Mouse (Mus musculus): Measurements from ENCODE around the gene Hist1h2bk. TPM values are rescaled to one million over a fixed set of nuclear protein-coding genes. Genes with fewer than 3 reads are reported as not detected.
"Not testable (repeated sequence)": the region's sequence is repeated elsewhere in the genome, so short reads cannot be mapped to it uniquely, and the experiment has no call there.

The Hist1h2bk gene
- polyA plus RNA-seq, 1 experiment from 2014 or later = 3.9 TPM

- no peak overlapping the region for H3K27ac ChIP-seq (ENCODE audit: low read depth, low read length)
- H3K27me3 ChIP-seq (ENCODE audit: control insufficient read depth, insufficient read depth, low read length) = no peaks in the 10 kb centered on the region
- H3K4me2 ChIP-seq = no peak overlapping the region
- no peak for ATAC-seq (replicated peaks; ENCODE audit: insufficient number of reproducible peaks, low FRiP score, low TSS enrichment)
- WGBS (ENCODE audit: insufficient replicate concordance) = 81% methylated on average over 2 of the region's 2 CpGs
- H3K4me1 ChIP-seq (ENCODE audit: control insufficient read depth, insufficient read depth, low read length) = 0 out of 2 replicates have a peak, but pooled peaks cover 3% of the 10 kb centered on the region
- no peaks in the 10 kb centered on the region for H3K9me3 ChIP-seq (replicated peaks; ENCODE audit: control insufficient read depth, low read length)
- no peaks in the 10 kb centered on the region for H3K36me3 ChIP-seq (ENCODE audit: control insufficient read depth, insufficient read depth, low read length)
- no peak overlapping the region for H3K4me3 ChIP-seq (ENCODE audit: low read depth, low read length)
- H3K9ac ChIP-seq (ENCODE audit: low read depth, low read length) = no peak overlapping the region
Observed at GRCm38 (mm10) chr13:22049041-22049440, 13.4 kb downstream of the Hist1h2bk start.

GRCm38 (mm10) chr13:22049737-22050440, 14.2 kb downstream of the Hist1h2bk start:
- no peaks in the 10 kb centered on the region for H3K9me3 ChIP-seq (replicated peaks; ENCODE audit: control insufficient read depth, low read length)
- peak overlapping the region; percentile 60 for H3K4me3 ChIP-seq (ENCODE audit: low read depth, low read length)
- 0 out of 2 replicates have a peak, but pooled peaks have one; percentile 5 for ATAC-seq (replicated peaks; ENCODE audit: insufficient number of reproducible peaks, low FRiP score, low TSS enrichment)
- no peaks in the 10 kb centered on the region for H3K36me3 ChIP-seq (ENCODE audit: control insufficient read depth, insufficient read depth, low read length)
- 0 out of 2 replicates have a peak, but pooled peaks cover 3% of the 10 kb centered on the region for H3K4me1 ChIP-seq (ENCODE audit: control insufficient read depth, insufficient read depth, low read length)
- peak overlapping the region; percentile 74 for H3K4me2 ChIP-seq
- peak overlapping the region; percentile 85 for H3K27ac ChIP-seq (ENCODE audit: low read depth, low read length)
- peak overlapping the region; percentile 49; the same call in 1 of the 2 replicates for H3K9ac ChIP-seq (ENCODE audit: low read depth, low read length)
- no peaks in the 10 kb centered on the region for H3K27me3 ChIP-seq (ENCODE audit: control insufficient read depth, insufficient read depth, low read length)
- WGBS (ENCODE audit: insufficient replicate concordance) = 1% methylated on average over 14 of the region's 14 CpGs

GRCm38 (mm10) chr13:22050591-22051522, 15.2 kb downstream of the Hist1h2bk start:
- 0 out of 2 replicates have a peak, but pooled peaks cover 3% of the 10 kb centered on the region for H3K4me1 ChIP-seq (ENCODE audit: control insufficient read depth, insufficient read depth, low read length)
- H3K9ac ChIP-seq (ENCODE audit: low read depth, low read length) = peak overlapping the region; percentile 76
- H3K27me3 ChIP-seq (ENCODE audit: control insufficient read depth, insufficient read depth, low read length) = no peaks in the 10 kb centered on the region
- H3K4me3 ChIP-seq (ENCODE audit: low read depth, low read length) = peak overlapping the region; percentile 60
- no peaks in the 10 kb centered on the region for H3K9me3 ChIP-seq (replicated peaks; ENCODE audit: control insufficient read depth, low read length)
- under 1% methylated on average over 52 of the region's 52 CpGs for WGBS (ENCODE audit: insufficient replicate concordance)
- no peaks in the 10 kb centered on the region for H3K36me3 ChIP-seq (ENCODE audit: control insufficient read depth, insufficient read depth, low read length)
- peak overlapping the region; percentile 85 for H3K27ac ChIP-seq (ENCODE audit: low read depth, low read length)
- ATAC-seq (replicated peaks; ENCODE audit: insufficient number of reproducible peaks, low FRiP score, low TSS enrichment) = peak; percentile 96
- peak overlapping the region; percentile 74 for H3K4me2 ChIP-seq

- Histone ChIP-seq H3K27ac (ENCODE audit: low read depth, low read length) (peak overlapping the region; percentile 85), H3K4me1 (ENCODE audit: control insufficient read depth, insufficient read depth, low read length) (0 out of 2 replicates have a peak, but pooled peaks cover 3% of the 10 kb centered on the region), H3K27me3 (ENCODE audit: control insufficient read depth, insufficient read depth, low read length) (no peaks in the 10 kb centered on the region), H3K4me2 (peak overlapping the region; percentile 74), H3K9me3 (replicated peaks; ENCODE audit: control insufficient read depth, low read length) (no peaks in the 10 kb centered on the region), H3K36me3 (ENCODE audit: control insufficient read depth, insufficient read depth, low read length) (no peaks in the 10 kb centered on the region), H3K4me3 (ENCODE audit: low read depth, low read length) (peak overlapping the region; percentile 60), H3K9ac (ENCODE audit: low read depth, low read length) (peak overlapping the region; percentile 76)
- no peak for ATAC-seq (replicated peaks; ENCODE audit: insufficient number of reproducible peaks, low FRiP score, low TSS enrichment)
- 11% methylated on average over 5 of the region's 5 CpGs for WGBS (ENCODE audit: insufficient replicate concordance)
Observed at GRCm38 (mm10) chr13:22051523-22051859, 15.8 kb downstream of the Hist1h2bk start.

- H3K4me2 ChIP-seq = no peak overlapping the region
- no peaks in the 10 kb centered on the region for H3K9me3 ChIP-seq (replicated peaks; ENCODE audit: control insufficient read depth, low read length)
- no peak overlapping the region for H3K27ac ChIP-seq (ENCODE audit: low read depth, low read length)
- H3K4me1 ChIP-seq (ENCODE audit: control insufficient read depth, insufficient read depth, low read length) = 0 out of 2 replicates have a peak, but pooled peaks cover 3% of the 10 kb centered on the region
- H3K4me3 ChIP-seq (ENCODE audit: low read depth, low read length) = no peak overlapping the region
- H3K27me3 ChIP-seq (ENCODE audit: control insufficient read depth, insufficient read depth, low read length) = no peaks in the 10 kb centered on the region
- WGBS (ENCODE audit: insufficient replicate concordance) = 88% methylated on average over 1 of the region's 1 CpGs
- no peaks in the 10 kb centered on the region for H3K36me3 ChIP-seq (ENCODE audit: control insufficient read depth, insufficient read depth, low read length)
- no peak for ATAC-seq (replicated peaks; ENCODE audit: insufficient number of reproducible peaks, low FRiP score, low TSS enrichment)
- H3K9ac ChIP-seq (ENCODE audit: low read depth, low read length) = no peak overlapping the region
Observed at GRCm38 (mm10) chr13:22053754-22054153, 18.1 kb downstream of the Hist1h2bk start.

GRCm38 (mm10) chr13:22061422-22061821, 25.8 kb downstream of the Hist1h2bk start:
- Histone ChIP-seq H3K4me3 (ENCODE audit: low read depth, low read length) (no peak overlapping the region), H3K4me2 (no peak overlapping the region), H3K36me3 (ENCODE audit: control insufficient read depth, insufficient read depth, low read length) (no peaks in the 10 kb centered on the region), H3K27ac (ENCODE audit: low read depth, low read length) (no peak overlapping the region), H3K4me1 (ENCODE audit: control insufficient read depth, insufficient read depth, low read length) (no peaks in the 10 kb centered on the region), H3K9me3 (replicated peaks; ENCODE audit: control insufficient read depth, low read length) (no peaks in the 10 kb centered on the region), H3K27me3 (ENCODE audit: control insufficient read depth, insufficient read depth, low read length) (no peaks in the 10 kb centered on the region), H3K9ac (ENCODE audit: low read depth, low read length) (no peak overlapping the region)
- no peak for ATAC-seq (replicated peaks; ENCODE audit: insufficient number of reproducible peaks, low FRiP score, low TSS enrichment)
- 93% methylated on average over 1 of the region's 1 CpGs for WGBS (ENCODE audit: insufficient replicate concordance)

- Histone ChIP-seq H3K27me3 (ENCODE audit: control insufficient read depth, insufficient read depth, low read length) (no peaks in the 10 kb centered on the region), H3K4me1 (ENCODE audit: control insufficient read depth, insufficient read depth, low read length) (no peaks in the 10 kb centered on the region), H3K27ac (ENCODE audit: low read depth, low read length) (no peak overlapping the region), H3K9ac (ENCODE audit: low read depth, low read length) (no peak overlapping the region), H3K36me3 (ENCODE audit: control insufficient read depth, insufficient read depth, low read length) (no peaks in the 10 kb centered on the region), H3K4me3 (ENCODE audit: low read depth, low read length) (no peak overlapping the region), H3K9me3 (replicated peaks; ENCODE audit: control insufficient read depth, low read length) (no peaks in the 10 kb centered on the region), H3K4me2 (no peak overlapping the region)
- 54% methylated on average over 1 of the region's 1 CpGs for WGBS (ENCODE audit: insufficient replicate concordance)
- ATAC-seq (replicated peaks; ENCODE audit: insufficient number of reproducible peaks, low FRiP score, low TSS enrichment) = no peak
Observed at GRCm38 (mm10) chr13:22063468-22063867, 27.8 kb downstream of the Hist1h2bk start.

GRCm38 (mm10) chr13:22084140-22084539, 48.5 kb downstream of the Hist1h2bk start, which contains the start of gene Vmn1r188:
Gene Vmn1r188 (plus strand): TSS chr13:22084440.
- not testable (repeated sequence) for H3K4me2 ChIP-seq; H3K4me1 ChIP-seq (ENCODE audit: control insufficient read depth, insufficient read depth, low read length); H3K9ac ChIP-seq (ENCODE audit: low read depth, low read length); H3K4me3 ChIP-seq (ENCODE audit: low read depth, low read length); H3K36me3 ChIP-seq (ENCODE audit: control insufficient read depth, insufficient read depth, low read length); ATAC-seq (replicated peaks; ENCODE audit: insufficient number of reproducible peaks, low FRiP score, low TSS enrichment); H3K27ac ChIP-seq (ENCODE audit: low read depth, low read length); H3K9me3 ChIP-seq (replicated peaks; ENCODE audit: control insufficient read depth, low read length); H3K27me3 ChIP-seq (ENCODE audit: control insufficient read depth, insufficient read depth, low read length)
- WGBS (ENCODE audit: insufficient replicate concordance) = 64% methylated on average over 1 of the region's 1 CpGs

All from heart, embryonic 11.5 days (tissue).